Mouse (Mus musculus): ENCODE measurements around the gene Casc1. TPM values are rescaled to one million over a fixed set of nuclear protein-coding genes. Genes with fewer than 3 reads are reported as not detected.

Gene Casc1
- total RNA-seq (2023) = 3.7 TPM

GRCm38 (mm10) chr6:145210816-145211338 is at the start of gene Casc1, which contains the start of gene Etfrf1:
Gene Casc1 (minus strand): TSS chr6:145211005.
Gene Etfrf1 (plus strand): TSS chr6:145211134.

GRCm38 (mm10) chr6:145250185-145250791 is 39.5 kb upstream of the Casc1 start, which contains the start of gene Kras:
Gene Kras (minus strand): TSS chr6:145250239.

Other genes with a start within 250 kb of the Casc1 start
- 1.0 TPM for gene Bcat1, start 134.8 kb downstream of the Casc1 start, total RNA-seq (2023)
- gene Lrmp, start 95.4 kb downstream of the Casc1 start, total RNA-seq (2023) = 108 TPM
- 14.2 TPM for gene Etfrf1, start 129 bp upstream of the Casc1 start, total RNA-seq (2023)
- 109 TPM for gene Kras, start 39.2 kb upstream of the Casc1 start, total RNA-seq (2023)

Measured in CD8-positive naive resting alpha-beta T cell, adult 57 days (primary cell).